Mouse (Mus musculus): Measurements from ENCODE around the gene Efcab9. TPM values are rescaled to one million over a fixed set of nuclear protein-coding genes. Genes with fewer than 3 reads are reported as not detected.

The Efcab9 gene
- polyA plus RNA-seq, 1 experiment from 2014 or later = 0.31 TPM

DNA sequence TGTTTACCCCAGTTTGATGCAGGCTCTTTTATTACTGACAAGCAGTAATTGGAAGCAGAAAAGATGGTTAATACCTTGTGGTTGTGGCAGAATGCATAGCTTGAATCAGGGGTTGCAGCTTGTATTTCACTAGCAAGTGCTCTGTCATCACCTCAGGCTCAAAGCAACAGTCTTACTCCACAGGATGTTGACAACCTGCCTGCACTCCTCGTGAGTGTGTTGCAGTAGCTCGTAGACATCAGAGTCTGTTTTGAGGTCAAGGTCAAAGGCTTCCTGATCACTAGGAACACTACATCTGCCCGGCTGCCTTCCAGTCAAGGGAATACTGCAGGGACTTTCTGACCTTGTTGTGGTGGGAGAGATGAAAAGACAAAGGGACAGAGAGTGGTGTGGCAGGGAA is 45.3 kb downstream of the Efcab9 start:
- ATAC-seq (ENCODE audit: low read depth) = no peak
- Histone ChIP-seq H3K27ac (replicated peaks; ENCODE audit: low read depth, low read length) (no peak overlapping the region), H3K36me3 (ENCODE audit: control insufficient read depth, insufficient read depth, low read length) (peaks cover 7% of the 10 kb centered on the region; the same call in 1 of the 2 replicates), H3K4me3 (ENCODE audit: low read depth, low read length) (no peak overlapping the region), H3K4me1 (ENCODE audit: control insufficient read depth, insufficient read depth, low read length) (peaks cover 18% of the 10 kb centered on the region), H3K9ac (ENCODE audit: low read depth, low read length) (no peak overlapping the region), H3K4me2 (ENCODE audit: low read depth, low read length) (no peak overlapping the region), H3K27me3 (replicated peaks; ENCODE audit: control insufficient read depth, insufficient read depth, low read length) (no peaks in the 10 kb centered on the region), H3K9me3 (ENCODE audit: control insufficient read depth, low read length) (no peaks in the 10 kb centered on the region)
- DNase-seq (ENCODE audit: low spot score) = peak; percentile 15
- WGBS = 31% methylated on average over 3 of the region's 3 CpGs

DNA sequence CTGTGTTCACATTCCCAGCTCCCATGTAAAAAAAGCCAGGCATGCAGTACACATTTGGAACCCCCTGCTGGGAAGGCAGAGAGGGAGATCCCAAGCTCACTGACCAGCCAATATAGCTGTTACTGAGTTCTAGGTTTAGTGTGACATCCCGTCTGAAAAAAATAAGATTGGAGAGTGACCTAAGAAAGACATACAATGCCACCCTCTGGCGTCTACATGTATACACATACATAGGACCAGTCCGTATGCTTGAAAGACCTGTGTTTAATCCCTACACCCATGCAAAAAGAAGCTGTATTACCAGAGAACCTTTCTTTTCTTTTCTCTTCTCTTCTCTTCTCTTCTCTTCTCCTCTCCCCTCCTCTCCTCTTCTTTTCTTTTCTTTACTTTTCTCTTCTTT is 46.6 kb downstream of the Efcab9 start:
- Histone ChIP-seq H3K36me3 (ENCODE audit: control insufficient read depth, insufficient read depth, low read length) (peaks cover 7% of the 10 kb centered on the region; the same call in 1 of the 2 replicates), H3K27me3 (replicated peaks; ENCODE audit: control insufficient read depth, insufficient read depth, low read length) (no peaks in the 10 kb centered on the region), H3K4me1 (ENCODE audit: control insufficient read depth, insufficient read depth, low read length) (peaks cover 18% of the 10 kb centered on the region), H3K9me3 (ENCODE audit: control insufficient read depth, low read length) (no peaks in the 10 kb centered on the region), H3K27ac (replicated peaks; ENCODE audit: low read depth, low read length) (no peak overlapping the region), H3K4me2 (ENCODE audit: low read depth, low read length) (no peak overlapping the region), H3K4me3 (ENCODE audit: low read depth, low read length) (no peak overlapping the region), H3K9ac (ENCODE audit: low read depth, low read length) (no peak overlapping the region)
- WGBS = 55% methylated on average over 3 of the region's 3 CpGs
- ATAC-seq (ENCODE audit: low read depth) = no peak
- DNase-seq (ENCODE audit: low spot score) = no peak

DNA sequence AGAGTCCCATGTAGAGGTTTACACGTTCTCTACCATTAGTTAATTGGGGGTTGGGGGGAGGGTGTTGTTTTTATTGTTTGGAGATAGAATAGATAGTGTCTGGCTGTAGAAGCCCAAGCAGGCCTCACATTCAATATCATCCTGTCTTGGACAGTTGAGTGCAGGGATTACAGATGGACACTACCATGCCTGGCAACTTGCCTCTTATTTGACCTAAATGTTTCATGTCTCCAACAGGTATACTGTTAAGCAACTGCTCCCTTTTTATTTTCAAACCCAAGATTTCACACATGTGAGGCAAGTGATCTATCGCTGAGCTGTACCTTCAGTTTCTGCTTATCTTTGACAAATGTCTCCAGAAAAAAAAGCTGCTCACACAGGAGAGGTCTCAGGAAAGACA is 50.4 kb downstream of the Efcab9 start:
- Histone ChIP-seq H3K9me3 (ENCODE audit: control insufficient read depth, low read length) (no peaks in the 10 kb centered on the region), H3K36me3 (ENCODE audit: control insufficient read depth, insufficient read depth, low read length) (peaks cover 3% of the 10 kb centered on the region; the same call in 1 of the 2 replicates), H3K4me3 (ENCODE audit: low read depth, low read length) (no peak overlapping the region), H3K4me1 (ENCODE audit: control insufficient read depth, insufficient read depth, low read length) (no peaks in the 10 kb centered on the region), H3K27ac (replicated peaks; ENCODE audit: low read depth, low read length) (no peak overlapping the region), H3K27me3 (replicated peaks; ENCODE audit: control insufficient read depth, insufficient read depth, low read length) (no peaks in the 10 kb centered on the region), H3K4me2 (ENCODE audit: low read depth, low read length) (no peak overlapping the region), H3K9ac (ENCODE audit: low read depth, low read length) (no peak overlapping the region)
- ATAC-seq (ENCODE audit: low read depth) = no peak
- no peak for DNase-seq (ENCODE audit: low spot score)
- 81% methylated on average over 2 of the region's 2 CpGs for WGBS

GRCm38 (mm10) chr11:32475487-32476236 is 56.2 kb downstream of the Efcab9 start:
- Histone ChIP-seq H3K9me3 (ENCODE audit: control insufficient read depth, low read length) (no peaks in the 10 kb centered on the region), H3K27ac (replicated peaks; ENCODE audit: low read depth, low read length) (no peak overlapping the region), H3K4me1 (ENCODE audit: control insufficient read depth, insufficient read depth, low read length) (no peaks in the 10 kb centered on the region), H3K27me3 (replicated peaks; ENCODE audit: control insufficient read depth, insufficient read depth, low read length) (no peaks in the 10 kb centered on the region), H3K4me2 (ENCODE audit: low read depth, low read length) (no peak overlapping the region), H3K9ac (ENCODE audit: low read depth, low read length) (no peak overlapping the region), H3K4me3 (ENCODE audit: low read depth, low read length) (no peak overlapping the region), H3K36me3 (ENCODE audit: control insufficient read depth, insufficient read depth, low read length) (no peaks in the 10 kb centered on the region)
- 81% methylated on average over 5 of the region's 5 CpGs for WGBS
- DNase-seq (ENCODE audit: low spot score) = no peak
- ATAC-seq (ENCODE audit: low read depth) = no peak

DNA sequence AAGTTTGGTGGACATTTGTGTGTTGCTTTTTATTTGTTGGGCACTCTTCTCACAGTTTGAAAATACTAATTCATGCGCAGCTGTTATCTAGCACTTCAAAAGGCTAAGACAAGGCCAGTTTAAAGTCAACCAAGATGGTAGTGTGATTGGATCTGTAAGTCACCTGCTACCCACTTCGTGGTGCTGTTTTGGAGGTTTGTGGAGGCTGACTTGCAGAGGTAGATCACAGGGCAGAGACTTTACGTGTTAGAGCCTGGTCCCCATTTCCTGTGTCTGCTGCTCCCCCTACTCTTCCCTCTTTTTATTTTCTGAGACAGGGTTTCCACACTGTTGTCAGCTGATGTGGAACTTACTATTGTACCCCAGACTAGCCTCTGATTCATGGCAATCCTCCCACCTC is 57.2 kb downstream of the Efcab9 start:
- H3K27ac ChIP-seq (replicated peaks; ENCODE audit: low read depth, low read length) = no peak overlapping the region
- no peak overlapping the region for H3K9ac ChIP-seq (ENCODE audit: low read depth, low read length)
- H3K4me2 ChIP-seq (ENCODE audit: low read depth, low read length) = no peak overlapping the region
- no peak overlapping the region for H3K4me3 ChIP-seq (ENCODE audit: low read depth, low read length)
- 80% methylated on average over 3 of the region's 3 CpGs for WGBS
- no peaks in the 10 kb centered on the region for H3K4me1 ChIP-seq (ENCODE audit: control insufficient read depth, insufficient read depth, low read length)
- H3K9me3 ChIP-seq (ENCODE audit: control insufficient read depth, low read length) = no peaks in the 10 kb centered on the region
- no peak for ATAC-seq (ENCODE audit: low read depth)
- no peaks in the 10 kb centered on the region for H3K27me3 ChIP-seq (replicated peaks; ENCODE audit: control insufficient read depth, insufficient read depth, low read length)
- H3K36me3 ChIP-seq (ENCODE audit: control insufficient read depth, insufficient read depth, low read length) = no peaks in the 10 kb centered on the region
- no peak for DNase-seq (ENCODE audit: low spot score)

Other genes with a start within 250 kb of the Efcab9 start
- 6,016 and 7,188 TPM in 2 replicates for gene Hba-a1, start 248.6 kb downstream of the Efcab9 start, polyA plus RNA-seq (2014; fragmentation: Nextera tagmentation; extraction: Ambion mirVana)
- gene Hbq1b, start 245.1 kb downstream of the Efcab9 start, polyA plus RNA-seq (2014; fragmentation: Nextera tagmentation; extraction: Ambion mirVana) = 1.2 and 1.7 TPM in 2 replicates
- 15,250 and 18,270 TPM in 2 replicates for gene Hba-a2, start 235.6 kb downstream of the Efcab9 start, polyA plus RNA-seq (2014; fragmentation: Nextera tagmentation; extraction: Ambion mirVana)
- 1.0 and 1.8 TPM in 2 replicates for gene Hbq1a, start 232.0 kb downstream of the Efcab9 start, polyA plus RNA-seq (2014; fragmentation: Nextera tagmentation; extraction: Ambion mirVana)
- gene Sh3pxd2b, start 184.3 kb downstream of the Efcab9 start, polyA plus RNA-seq (2014; fragmentation: Nextera tagmentation; extraction: Ambion mirVana) = 28.7 and 31.3 TPM in 2 replicates
- gene Ubtd2, start 76.7 kb downstream of the Efcab9 start, polyA plus RNA-seq (2014; fragmentation: Nextera tagmentation; extraction: Ambion mirVana) = 86.4 and 95.9 TPM in 2 replicates
- gene Stk10, start 1.2 kb upstream of the Efcab9 start, polyA plus RNA-seq (2014; fragmentation: Nextera tagmentation; extraction: Ambion mirVana) = 2.8 and 2.9 TPM in 2 replicates
- 59.0 and 66.4 TPM in 2 replicates for gene Fbxw11, start 110.6 kb upstream of the Efcab9 start, polyA plus RNA-seq (2014; fragmentation: Nextera tagmentation; extraction: Ambion mirVana)